Mouse (Mus musculus) liver, embryonic 12.5 days (tissue): ENCODE data around the gene Zfyve19. TPM values are rescaled to one million over a fixed set of nuclear protein-coding genes. Genes with fewer than 3 reads are reported as not detected.

Source experiments
- ATAC-seq: fragments of 200-750 bp; cut with Nextera tagmentation; 2 replicates; pipeline ENCODE4 v1.8.0; 2017; ENCODE audit warnings: moderate number of reproducible peaks, mild to moderate bottlenecking, moderate library complexity
- H3K27ac ChIP-seq: fragments of 300-500 bp; sonication (generic); 2 replicates; pipeline ENCODE4 v1.5.1; 2016; ENCODE audit warnings: mild to moderate bottlenecking
- H3K27me3 ChIP-seq: fragments of 300-500 bp; sonication (generic); replicated peaks from 2 replicates; pipeline ENCODE4 v1.6.1; 2016; ENCODE audit warnings: mild to moderate bottlenecking, moderate library complexity
- H3K36me3 ChIP-seq: fragments of 300-500 bp; sonication (generic); 2 replicates; pipeline ENCODE4 v1.6.1; 2016; ENCODE audit warnings: mild to moderate bottlenecking, moderate library complexity
- H3K4me1 ChIP-seq: fragments of 300-500 bp; sonication (generic); 2 replicates; pipeline ENCODE4 v1.6.1; 2016
- H3K4me2 ChIP-seq: fragments of 300-500 bp; sonication (generic); 2 replicates; pipeline ENCODE4 v1.6.1; 2016; ENCODE audit warnings: mild to moderate bottlenecking, moderate library complexity
- H3K4me3 ChIP-seq: fragments of 300-500 bp; sonication (generic); 2 replicates; pipeline ENCODE4 v1.5.1; 2016; ENCODE audit warnings: mild to moderate bottlenecking, moderate library complexity
- H3K9ac ChIP-seq: fragments of 300-500 bp; sonication (generic); 2 replicates; pipeline ENCODE4 v1.6.1; 2016; ENCODE audit warnings: mild to moderate bottlenecking, moderate library complexity
- H3K9me3 ChIP-seq: fragments of 300-500 bp; sonication (generic); replicated peaks from 2 replicates; pipeline ENCODE4 v1.6.1; 2016; ENCODE audit warnings: mild to moderate bottlenecking, moderate library complexity
- WGBS: fragments of 180-500 bp; shearing (Covaris S2); methylation state at CpG from one replicate; pipeline ENCODE4 v1.1.7; 2016; ENCODE audit not compliant: insufficient replicate concordance; 5-methylcytosine and 5-hydroxymethylcytosine counted together
- polyA plus RNA-seq: library from polyadenylated mRNA; unstranded; fragments of >200 nt; fragmentation: Nextera tagmentation; extraction: Ambion mirVana; gene quantifications from 2 replicates; pipeline ENCODE4 v1.2.1, GENCODE M21; 2016

Gene Zfyve19
- polyA plus RNA-seq, 1 experiment from 2014 or later: 29.9 TPM

DNA sequence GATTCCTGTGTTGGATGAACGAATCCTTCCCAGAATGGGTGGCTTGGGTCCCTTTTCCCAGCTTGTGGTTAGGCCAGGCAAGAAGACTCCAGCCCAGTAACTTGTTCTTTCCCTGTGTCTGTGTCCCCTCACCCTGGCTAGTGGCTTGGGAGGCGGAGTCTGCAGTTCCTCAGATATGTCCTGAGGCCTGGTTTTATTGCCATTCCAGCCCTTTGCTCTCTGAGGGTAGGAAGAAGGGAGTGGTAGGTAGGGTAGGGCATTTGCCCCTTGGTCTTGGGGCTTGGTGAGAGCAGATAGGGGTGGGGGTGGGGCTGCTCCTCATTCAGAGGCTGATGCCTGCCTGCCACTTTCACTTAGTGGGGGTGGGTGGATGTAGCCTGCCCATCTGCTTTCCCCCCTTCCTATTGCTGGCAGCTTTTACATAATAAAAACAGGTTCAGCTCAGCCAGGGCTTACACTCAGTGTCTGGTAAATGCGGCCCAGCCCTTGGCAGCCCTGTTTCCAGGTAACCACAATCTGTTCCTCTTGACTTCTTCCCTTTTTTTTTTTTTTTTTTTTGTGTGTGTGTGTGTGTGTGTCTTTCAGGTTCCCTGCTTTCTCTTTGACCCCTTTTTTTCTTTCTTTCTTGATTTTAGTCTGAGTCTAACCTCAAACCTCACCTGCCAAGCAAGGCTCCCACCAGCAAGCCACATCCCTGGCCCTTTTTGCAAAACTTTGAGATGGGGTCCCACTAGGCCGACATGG, 31.8 kb downstream of the Zfyve19 start:
- Histone ChIP-seq H3K27me3 (peaks cover 73% of the 10 kb centered on the region), H3K9ac (no peak overlapping the region)
- WGBS: 52% methylated on average over 4 of the region's 4 CpGs

DNA sequence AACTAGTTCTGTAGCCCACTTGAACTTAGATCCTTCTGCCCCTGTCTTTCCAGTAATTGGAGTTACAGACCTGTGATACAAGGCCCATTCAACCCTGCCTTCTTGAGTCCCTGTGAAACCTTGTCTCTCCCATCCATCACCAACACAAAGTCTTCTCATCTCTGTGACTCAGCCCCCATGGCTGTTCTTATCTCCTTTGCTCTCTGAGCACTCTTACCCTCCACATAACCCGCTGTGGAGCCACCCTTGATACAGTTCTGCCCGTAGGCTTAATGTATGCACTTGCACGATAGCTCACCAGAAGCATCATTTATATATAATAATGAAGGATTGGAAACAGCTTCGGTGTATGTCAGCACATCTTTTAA, 32.4 kb downstream of the Zfyve19 start:
- WGBS: 63% methylated on average over 4 of the region's 4 CpGs
- no peak overlapping the region for H3K4me2 ChIP-seq
- no peak overlapping the region for H3K27ac ChIP-seq
- H3K9ac ChIP-seq: no peak overlapping the region
- H3K9me3 ChIP-seq: no peaks in the 10 kb centered on the region
- H3K36me3 ChIP-seq: no peaks in the 10 kb centered on the region
- peaks cover 16% of the 10 kb centered on the region for H3K4me1 ChIP-seq
- no peak for ATAC-seq
- peaks cover 68% of the 10 kb centered on the region for H3K27me3 ChIP-seq
- H3K4me3 ChIP-seq: no peak overlapping the region

More for the DNA sequence above, 31.8 kb downstream of the Zfyve19 start:
- ATAC-seq: no peak
- Histone ChIP-seq H3K4me2 (no peak overlapping the region), H3K4me1 (peaks cover 16% of the 10 kb centered on the region), H3K4me3 (no peak overlapping the region), H3K27ac (no peak overlapping the region), H3K9me3 (no peaks in the 10 kb centered on the region), H3K36me3 (no peaks in the 10 kb centered on the region)

DNA sequence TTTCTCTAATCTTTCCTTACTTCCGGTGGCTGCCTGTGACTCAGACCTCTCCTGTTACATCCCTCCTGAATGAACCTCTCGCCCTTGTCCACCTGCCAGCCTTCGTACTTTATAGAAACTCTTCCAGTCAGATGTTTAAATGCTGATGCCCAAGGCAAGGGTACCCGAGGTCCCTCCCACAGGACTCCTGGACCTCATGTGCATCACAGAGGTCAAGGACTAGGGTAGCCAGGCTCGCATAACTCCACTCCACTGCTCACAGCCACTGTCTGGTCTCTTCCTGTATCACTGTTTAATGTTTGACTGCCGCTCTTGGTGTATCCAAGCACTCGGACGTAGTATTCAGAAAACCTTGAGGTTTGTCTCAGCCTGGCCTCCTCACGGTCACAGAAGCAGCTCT, 34.1 kb downstream of the Zfyve19 start:
- H3K4me2 ChIP-seq: no peak overlapping the region
- H3K36me3 ChIP-seq: no peaks in the 10 kb centered on the region
- H3K9ac ChIP-seq: no peak overlapping the region
- no peak for ATAC-seq
- 63% methylated on average over 9 of the region's 9 CpGs for WGBS
- no peak overlapping the region for H3K4me3 ChIP-seq
- peaks cover 8% of the 10 kb centered on the region for H3K4me1 ChIP-seq
- no peaks in the 10 kb centered on the region for H3K9me3 ChIP-seq
- peaks cover 51% of the 10 kb centered on the region for H3K27me3 ChIP-seq
- H3K27ac ChIP-seq: no peak overlapping the region

DNA sequence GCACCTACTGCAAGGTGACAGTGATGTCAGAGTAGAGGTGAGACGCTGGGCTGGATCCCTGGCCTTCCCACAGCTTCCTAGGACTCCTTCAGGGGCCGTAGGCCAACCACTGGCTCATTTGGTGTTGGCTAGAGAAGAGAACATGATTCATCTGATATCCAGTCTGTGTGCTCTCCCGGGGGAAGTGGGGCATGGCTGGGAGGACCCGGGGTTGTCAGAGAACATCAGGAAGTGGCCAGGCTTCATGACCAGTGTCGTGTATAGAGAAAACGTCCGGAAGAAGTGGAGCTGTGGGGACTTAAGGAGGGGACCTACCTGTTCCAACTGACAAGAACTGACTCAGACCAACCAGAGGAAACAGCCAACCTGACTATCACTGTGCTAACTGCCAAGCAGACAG, 36.8 kb downstream of the Zfyve19 start:
- no peak overlapping the region for H3K4me2 ChIP-seq
- H3K9me3 ChIP-seq: no peaks in the 10 kb centered on the region
- H3K4me1 ChIP-seq: peaks cover 4% of the 10 kb centered on the region; the same call in 1 of the 2 replicates
- H3K36me3 ChIP-seq: no peaks in the 10 kb centered on the region
- H3K27me3 ChIP-seq: peaks cover 35% of the 10 kb centered on the region
- WGBS: 38% methylated on average over 7 of the region's 7 CpGs
- no peak overlapping the region for H3K9ac ChIP-seq
- H3K27ac ChIP-seq: no peak overlapping the region
- no peak for ATAC-seq
- H3K4me3 ChIP-seq: no peak overlapping the region

DNA sequence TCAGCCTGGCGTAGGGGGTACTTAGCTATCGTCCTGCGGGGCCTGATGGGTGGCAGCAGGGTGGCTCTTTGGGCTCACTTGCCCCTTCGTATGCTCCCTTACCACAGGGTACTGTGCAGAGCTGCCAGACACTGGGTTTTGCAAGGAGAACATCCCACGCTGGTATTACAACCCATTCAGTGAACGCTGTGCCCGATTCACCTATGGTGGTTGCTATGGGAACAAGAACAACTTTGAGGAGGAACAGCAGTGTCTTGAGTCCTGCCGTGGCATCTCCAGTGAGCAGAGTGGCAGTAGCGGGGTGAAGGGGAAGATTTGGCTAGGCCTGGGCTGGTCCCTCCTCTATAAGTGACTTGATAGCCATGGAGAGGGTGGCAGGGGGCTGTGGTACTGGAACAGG, 39.5 kb downstream of the Zfyve19 start:
- ATAC-seq: no peak
- Histone ChIP-seq H3K4me1 (peaks cover 5% of the 10 kb centered on the region; the same call in 1 of the 2 replicates), H3K9me3 (no peaks in the 10 kb centered on the region), H3K27ac (no peak overlapping the region), H3K4me2 (no peak overlapping the region), H3K4me3 (no peak overlapping the region), H3K27me3 (peaks cover 14% of the 10 kb centered on the region; the same call in 1 of the 2 replicates), H3K36me3 (no peaks in the 10 kb centered on the region), H3K9ac (no peak overlapping the region)
- WGBS: 76% methylated on average over 9 of the region's 9 CpGs

DNA sequence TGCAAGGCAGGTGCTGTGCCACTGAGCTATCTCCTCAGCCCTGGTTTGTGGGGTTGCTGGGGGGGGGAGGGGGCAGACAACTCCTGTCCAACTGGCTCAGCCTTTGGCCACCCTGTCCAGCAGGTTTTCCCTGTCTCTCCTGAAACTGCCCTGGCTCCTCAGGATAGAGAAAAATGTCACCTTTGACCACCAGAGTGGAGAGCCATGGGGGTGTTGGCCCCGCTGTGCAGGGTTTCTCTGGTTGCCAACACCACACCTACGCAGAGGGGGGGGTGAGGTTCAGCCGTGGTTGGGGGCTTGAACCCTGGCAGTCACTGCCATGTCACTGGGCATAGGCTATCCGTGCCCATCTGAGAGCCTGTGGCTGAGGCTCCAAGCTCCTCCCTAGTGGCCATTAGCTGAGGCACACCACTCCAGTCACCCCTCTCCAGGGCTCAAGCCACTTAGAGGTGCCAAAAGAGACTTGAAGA, 41.2 kb downstream of the Zfyve19 start:
- Histone ChIP-seq H3K36me3 (no peaks in the 10 kb centered on the region), H3K9ac (no peak overlapping the region), H3K27ac (no peak overlapping the region), H3K9me3 (no peaks in the 10 kb centered on the region), H3K4me1 (peaks cover 5% of the 10 kb centered on the region; the same call in 1 of the 2 replicates), H3K4me3 (no peak overlapping the region), H3K27me3 (peaks cover 30% of the 10 kb centered on the region), H3K4me2 (no peak overlapping the region)
- 63% methylated on average over 4 of the region's 4 CpGs for WGBS
- no peak for ATAC-seq

DNA sequence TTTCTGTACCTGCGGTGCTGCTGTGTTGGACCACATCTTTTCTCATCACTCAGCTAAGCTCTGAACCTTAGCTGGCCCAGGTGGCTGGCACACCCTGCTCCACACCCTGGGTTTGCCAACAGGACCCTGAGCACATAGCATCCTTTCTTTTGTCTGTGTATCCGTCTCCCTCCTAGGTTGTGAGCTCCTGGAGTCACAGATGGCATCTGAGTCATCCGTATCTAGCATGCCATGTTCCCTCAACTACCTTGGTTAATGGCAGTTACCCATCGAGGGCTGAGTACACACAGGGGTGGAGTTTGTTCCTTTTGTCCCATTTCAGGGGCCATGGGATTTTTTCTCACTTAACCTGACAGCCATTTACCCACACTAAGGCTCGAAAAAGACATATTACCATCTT, 42.0 kb downstream of the Zfyve19 start:
- Histone ChIP-seq H3K27me3 (peaks cover 37% of the 10 kb centered on the region), H3K9me3 (no peaks in the 10 kb centered on the region), H3K4me2 (no peak overlapping the region), H3K4me1 (peaks cover 5% of the 10 kb centered on the region; the same call in 1 of the 2 replicates), H3K9ac (no peak overlapping the region), H3K36me3 (no peaks in the 10 kb centered on the region), H3K27ac (no peak overlapping the region), H3K4me3 (no peak overlapping the region)
- WGBS: 59% methylated on average over 5 of the region's 5 CpGs
- no peak for ATAC-seq

DNA sequence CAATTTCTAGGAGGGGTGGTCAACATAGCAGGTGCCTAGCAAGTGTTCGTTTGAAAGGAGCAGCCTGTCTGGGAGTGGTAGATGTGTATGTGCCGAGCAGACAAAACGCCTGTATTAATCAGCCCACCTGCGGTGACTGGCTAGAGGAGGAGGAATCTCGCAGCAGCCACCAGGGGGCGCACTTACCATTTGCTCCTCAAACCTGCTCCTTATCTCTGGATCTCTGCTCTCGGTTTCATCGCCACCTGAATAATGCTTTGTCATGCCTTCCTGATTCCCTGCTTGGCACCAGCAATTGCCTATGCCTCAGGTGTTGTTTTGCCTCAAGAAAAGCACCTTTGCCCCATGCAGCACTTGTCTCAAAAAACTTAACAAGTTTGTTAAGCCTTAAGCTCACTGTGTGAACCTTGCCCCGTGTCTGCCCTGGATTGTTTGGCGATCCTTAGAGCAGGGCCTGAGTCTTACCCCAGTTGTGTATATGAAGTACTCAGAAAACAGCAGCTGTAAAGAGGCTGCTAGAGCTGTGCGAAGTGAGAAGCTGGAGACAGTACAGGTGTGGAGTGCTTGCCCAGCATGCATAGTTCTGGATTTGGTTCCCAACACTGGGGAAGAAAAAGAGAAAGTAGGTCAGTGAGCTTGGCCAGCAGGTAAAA, 42.5 kb downstream of the Zfyve19 start:
- H3K27me3 ChIP-seq: peaks cover 40% of the 10 kb centered on the region
- H3K9ac ChIP-seq: no peak overlapping the region
- no peak overlapping the region for H3K4me3 ChIP-seq
- no peaks in the 10 kb centered on the region for H3K36me3 ChIP-seq
- peaks cover 5% of the 10 kb centered on the region; the same call in 1 of the 2 replicates for H3K4me1 ChIP-seq
- peak overlapping the region; percentile 54 for H3K4me2 ChIP-seq
- H3K9me3 ChIP-seq: no peaks in the 10 kb centered on the region
- H3K27ac ChIP-seq: no peak overlapping the region
- 9% methylated on average over 11 of the region's 11 CpGs for WGBS
- ATAC-seq: peak; percentile 78

DNA sequence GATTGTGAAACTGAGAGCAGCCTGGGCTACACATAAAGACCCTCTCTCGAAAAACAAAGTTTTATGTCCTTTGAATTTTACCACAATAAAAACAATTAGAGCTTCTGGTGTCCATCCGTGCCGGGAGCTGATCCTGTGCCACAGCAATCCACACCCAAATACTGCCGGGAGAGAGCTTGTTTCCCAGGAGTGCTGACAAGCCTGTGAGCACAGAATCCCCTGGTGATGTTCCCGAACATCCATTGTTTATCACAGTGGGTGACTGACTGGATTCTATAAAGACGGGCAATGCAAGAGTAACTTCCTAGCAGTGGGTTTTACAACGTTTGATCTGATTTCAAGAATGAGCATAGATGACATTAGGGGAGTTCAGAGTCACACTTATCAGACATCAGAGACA, 46.6 kb downstream of the Zfyve19 start:
- Histone ChIP-seq H3K4me1 (peaks cover 5% of the 10 kb centered on the region; the same call in 1 of the 2 replicates), H3K4me2 (no peak overlapping the region), H3K9ac (no peak overlapping the region), H3K27ac (no peak overlapping the region), H3K9me3 (no peaks in the 10 kb centered on the region), H3K4me3 (no peak overlapping the region), H3K36me3 (no peaks in the 10 kb centered on the region), H3K27me3 (peaks cover 37% of the 10 kb centered on the region)
- no peak for ATAC-seq
- 37% methylated on average over 7 of the region's 7 CpGs for WGBS

DNA sequence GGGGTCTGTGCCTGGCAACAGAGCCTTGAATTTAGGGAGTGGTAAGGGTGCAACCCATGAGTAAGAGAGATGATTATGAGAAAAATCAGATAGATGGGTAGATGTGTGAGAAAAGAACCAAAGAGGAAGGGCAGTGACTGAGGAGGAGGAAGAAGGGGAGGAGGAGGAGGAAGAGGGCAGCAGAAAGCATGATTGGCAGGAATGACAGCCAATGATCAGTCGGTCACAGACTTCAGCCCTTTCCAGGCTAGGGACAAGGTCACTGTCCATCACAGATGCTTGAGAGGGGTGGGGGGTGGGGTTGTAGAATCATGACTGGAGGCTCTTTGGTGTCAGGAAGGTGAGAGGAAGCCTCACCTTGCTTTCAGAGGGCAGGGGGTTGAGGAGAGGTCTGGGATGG, 52.1 kb downstream of the Zfyve19 start:
- WGBS: 63% methylated on average over 1 of the region's 1 CpGs

DNA sequence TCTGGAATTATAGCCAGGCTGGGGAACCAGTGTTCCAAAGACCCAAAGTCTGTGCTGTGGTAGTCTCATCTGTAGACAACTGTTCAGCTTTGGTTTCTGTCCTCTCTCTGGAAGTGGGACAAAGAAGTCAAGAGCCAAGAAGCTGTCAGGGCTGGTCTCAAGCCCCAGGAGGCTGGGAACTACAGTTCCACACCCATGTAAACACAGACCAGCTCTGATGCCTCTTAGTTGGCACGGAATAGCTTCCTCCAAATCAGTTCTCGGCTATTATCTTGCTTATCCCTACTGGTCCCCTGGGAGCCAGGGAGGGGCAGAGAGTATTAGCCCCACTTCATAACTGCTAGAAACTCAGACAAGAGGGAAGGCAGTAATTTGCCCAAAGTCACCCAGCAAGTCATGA, 52.9 kb downstream of the Zfyve19 start:
- Histone ChIP-seq H3K9me3 (no peaks in the 10 kb centered on the region), H3K4me1 (peaks cover 6% of the 10 kb centered on the region), H3K9ac (no peak overlapping the region), H3K4me3 (no peak overlapping the region), H3K36me3 (no peaks in the 10 kb centered on the region), H3K27ac (no peak overlapping the region), H3K4me2 (no peak overlapping the region), H3K27me3 (peaks cover 9% of the 10 kb centered on the region)
- no peak for ATAC-seq
- 71% methylated on average over 2 of the region's 2 CpGs for WGBS

More for the DNA sequence above, 52.1 kb downstream of the Zfyve19 start:
- no peak for ATAC-seq
- Histone ChIP-seq H3K27me3 (peaks cover 10% of the 10 kb centered on the region), H3K4me1 (peaks cover 6% of the 10 kb centered on the region), H3K36me3 (no peaks in the 10 kb centered on the region), H3K9me3 (no peaks in the 10 kb centered on the region), H3K9ac (no peak overlapping the region), H3K4me3 (no peak overlapping the region), H3K27ac (no peak overlapping the region), H3K4me2 (no peak overlapping the region)

DNA sequence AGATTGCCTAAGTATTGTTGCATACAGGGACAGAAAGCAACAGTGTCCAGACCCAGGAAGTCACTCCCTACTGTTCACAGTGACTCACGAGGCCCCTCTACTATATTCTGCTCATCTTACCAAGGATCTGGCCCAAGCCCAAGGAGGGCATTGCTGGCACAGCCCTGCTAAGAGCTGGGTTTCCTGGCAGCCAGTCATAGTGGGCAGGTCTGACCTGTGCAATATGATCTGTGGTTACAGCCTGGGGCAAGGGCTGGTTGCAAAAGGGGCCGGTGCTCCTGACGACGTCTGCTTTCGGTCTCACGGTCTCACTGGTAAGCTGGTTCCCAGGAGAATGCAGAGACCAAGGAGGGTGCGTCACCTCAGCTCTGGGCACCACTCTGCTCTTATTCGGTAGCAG, 54.6 kb downstream of the Zfyve19 start:
- Histone ChIP-seq H3K27ac (no peak overlapping the region), H3K27me3 (peaks cover 10% of the 10 kb centered on the region), H3K9ac (no peak overlapping the region), H3K9me3 (no peaks in the 10 kb centered on the region), H3K4me3 (no peak overlapping the region), H3K4me2 (0 out of 2 replicates have a peak overlapping the region, but pooled peaks have one; percentile 1), H3K4me1 (peaks cover 6% of the 10 kb centered on the region), H3K36me3 (no peaks in the 10 kb centered on the region)
- ATAC-seq: no peak
- WGBS: 22% methylated on average over 8 of the region's 8 CpGs
